Mouse (Mus musculus) lung, embryonic 16.5 days (tissue): ENCODE data around the gene Wdr13. TPM values are rescaled to one million over a fixed set of nuclear protein-coding genes. Genes with fewer than 3 reads are reported as not detected.

Experiments
- polyA plus RNA-seq: library from polyadenylated mRNA; unstranded; fragments of >200 nt; fragmentation: Nextera tagmentation; extraction: Ambion mirVana; gene quantifications from 2 replicates; pipeline ENCODE4 v1.2.1, GENCODE M21; 2015

Gene Wdr13
- polyA plus RNA-seq, 1 experiment from 2014 or later: 26.0 TPM

Other genes starting within 250 kb of the Wdr13 start
- gene Slc35a2, start 248.9 kb downstream of the Wdr13 start, polyA plus RNA-seq: 40.9 and 42.7 TPM in 2 replicates
- gene Pqbp1, start 233.6 kb downstream of the Wdr13 start, polyA plus RNA-seq: 106 and 119 TPM in 2 replicates
- gene Timm17b, start 233.5 kb downstream of the Wdr13 start, polyA plus RNA-seq: 156 and 157 TPM in 2 replicates
- gene Gm10491, start 225.1 kb downstream of the Wdr13 start, polyA plus RNA-seq: not detected in 2 replicates
- not detected in 2 replicates for gene Gm10490, start 223.3 kb downstream of the Wdr13 start, polyA plus RNA-seq
- 0.94 and 1.3 TPM in 2 replicates for gene Pcsk1n, start 213.1 kb downstream of the Wdr13 start, polyA plus RNA-seq
- gene Eras, start 204.3 kb downstream of the Wdr13 start, polyA plus RNA-seq: not detected in 2 replicates
- 25.0 and 26.5 TPM in 2 replicates for gene Hdac6, start 185.0 kb downstream of the Wdr13 start, polyA plus RNA-seq
- 1.1 and 2.8 TPM in 2 replicates for gene Gata1, start 154.8 kb downstream of the Wdr13 start, polyA plus RNA-seq
- gene Glod5, start 114.4 kb downstream of the Wdr13 start, polyA plus RNA-seq: not detected in 2 replicates
- 56.0 and 63.6 TPM in 2 replicates for gene Suv39h1, start 58.1 kb downstream of the Wdr13 start, polyA plus RNA-seq
- 0.70 and 0.79 TPM in 2 replicates for gene Was, start 42.4 kb downstream of the Wdr13 start, polyA plus RNA-seq
- 464 and 486 TPM in 2 replicates for gene Rbm3, start 13.0 kb upstream of the Wdr13 start, polyA plus RNA-seq
- 13.0 and 14.2 TPM in 2 replicates for gene Tbc1d25, start 43.3 kb upstream of the Wdr13 start, polyA plus RNA-seq
- 40.8 and 41.9 TPM in 2 replicates for gene Ebp, start 60.6 kb upstream of the Wdr13 start, polyA plus RNA-seq
- 12.9 and 14.4 TPM in 2 replicates for gene Porcn, start 73.6 kb upstream of the Wdr13 start, polyA plus RNA-seq
- 48.9 and 53.2 TPM in 2 replicates for gene Ftsj1, start 119.5 kb upstream of the Wdr13 start, polyA plus RNA-seq
- 101 and 104 TPM in 2 replicates for gene Slc38a5, start 138.2 kb upstream of the Wdr13 start, polyA plus RNA-seq
- not detected in 2 replicates for gene Ssxb10, start 194.5 kb upstream of the Wdr13 start, polyA plus RNA-seq
- gene Ssxb9, start 234.1 kb upstream of the Wdr13 start, polyA plus RNA-seq: not detected in 2 replicates